Mouse (Mus musculus) testis, adult 2 months (tissue): ENCODE measurements around the gene Ubr2. TPM values are rescaled to one million over a fixed set of nuclear protein-coding genes. Genes with fewer than 3 reads are reported as not detected.

Experiments used
- H3K27ac ChIP-seq: fragments of 200-500 bp; 2 replicates; pipeline ENCODE4 v1.5.1; 2012; ENCODE audit warnings: low read depth, low read length; ENCODE audit not compliant: control insufficient read depth, insufficient read depth
- H3K27me3 ChIP-seq: fragments of 200-500 bp; 2 replicates; pipeline ENCODE4 v1.6.1; 2012; ENCODE audit warnings: mild to moderate bottlenecking, low read length, moderate library complexity; ENCODE audit not compliant: control insufficient read depth, insufficient read depth
- H3K36me3 ChIP-seq: fragments of 200-500 bp; 2 replicates; pipeline ENCODE4 v1.6.1; 2012; ENCODE audit warnings: mild to moderate bottlenecking, low read length; ENCODE audit not compliant: control insufficient read depth, insufficient read depth
- H3K4me1 ChIP-seq: fragments of 200-500 bp; 2 replicates; pipeline ENCODE4 v1.6.1; 2012; ENCODE audit warnings: low read length; ENCODE audit not compliant: control insufficient read depth, insufficient read depth
- H3K4me3 ChIP-seq: fragments of 200-500 bp; 2 replicates; pipeline ENCODE4 v1.5.1; 2012; ENCODE audit warnings: low read depth, mild to moderate bottlenecking, low read length, moderate library complexity, mixed read lengths; ENCODE audit not compliant: control insufficient read depth
- CTCF ChIP-seq: fragments of 200-500 bp; IDR thresholded peaks from 2 replicates; pipeline ENCODE4 v1.5.1; 2012; ENCODE audit warnings: low read depth, mild to moderate bottlenecking, inconsistent platforms, low read length, moderate library complexity; ENCODE audit not compliant: control insufficient read depth, insufficient read depth, insufficient replicate concordance
- POLR2A ChIP-seq: fragments of 200-500 bp; IDR thresholded peaks from 2 replicates; pipeline ENCODE4 v1.6.1; 2012; ENCODE audit warnings: low read depth, mild to moderate bottlenecking, inconsistent platforms, low read length, moderate library complexity; ENCODE audit not compliant: control insufficient read depth
- polyA plus RNA-seq: library from polyadenylated mRNA; depleted of rRNA; stranded (reverse); fragments of >200 nt; gene quantifications from 2 replicates; pipeline ENCODE4 v1.2.3, GENCODE M21; 2012

Gene Ubr2
- polyA plus RNA-seq, 1 experiment: 10.2 TPM

GRCm38 (mm10) chr17:46980050-46980449 lies 30.3 kb downstream of the Ubr2 start:
- Histone ChIP-seq H3K27ac (no peak overlapping the region), H3K4me3 (no peak overlapping the region), H3K4me1 (no peaks in the 10 kb centered on the region), H3K36me3 (peaks cover 1% of the 10 kb centered on the region; the same call in 1 of the 2 replicates), H3K27me3 (no peaks in the 10 kb centered on the region)
- TF ChIP-seq POLR2A: no peak
- no peak for TF ChIP-seq CTCF

GRCm38 (mm10) chr17:46975183-46975582 lies 35.2 kb downstream of the Ubr2 start:
- Histone ChIP-seq H3K4me3 (no peak overlapping the region), H3K4me1 (no peaks in the 10 kb centered on the region), H3K27me3 (no peaks in the 10 kb centered on the region), H3K36me3 (peaks cover 1% of the 10 kb centered on the region), H3K27ac (no peak overlapping the region)
- TF ChIP-seq POLR2A (no peak), CTCF (peak; percentile 55; the same call in 1 of the 2 replicates)

GRCm38 (mm10) chr17:46972603-46973002 lies 37.8 kb downstream of the Ubr2 start:
- Histone ChIP-seq H3K4me1 (no peaks in the 10 kb centered on the region), H3K4me3 (no peak overlapping the region), H3K27me3 (no peaks in the 10 kb centered on the region), H3K36me3 (peaks cover 1% of the 10 kb centered on the region), H3K27ac (no peak overlapping the region)
- TF ChIP-seq POLR2A (no peak), CTCF (no peak)

- Histone ChIP-seq H3K27ac (no peak overlapping the region), H3K27me3 (no peaks in the 10 kb centered on the region), H3K4me3 (no peak overlapping the region), H3K36me3 (no peaks in the 10 kb centered on the region; the same call in 1 of the 2 replicates), H3K4me1 (no peaks in the 10 kb centered on the region)
- no peak for TF ChIP-seq POLR2A
- TF ChIP-seq CTCF: no peak
Observed at GRCm38 (mm10) chr17:46966892-46967291, 43.5 kb downstream of the Ubr2 start.

GRCm38 (mm10) chr17:46963186-46963585 lies 47.2 kb downstream of the Ubr2 start:
- H3K4me3 ChIP-seq: no peak overlapping the region
- no peak for TF ChIP-seq CTCF
- TF ChIP-seq POLR2A: no peak
- H3K27ac ChIP-seq: no peak overlapping the region
- H3K36me3 ChIP-seq: no peaks in the 10 kb centered on the region; the same call in 1 of the 2 replicates
- H3K27me3 ChIP-seq: no peaks in the 10 kb centered on the region
- no peaks in the 10 kb centered on the region for H3K4me1 ChIP-seq

GRCm38 (mm10) chr17:46962153-46962552 lies 48.2 kb downstream of the Ubr2 start:
- Histone ChIP-seq H3K4me1 (no peaks in the 10 kb centered on the region), H3K27ac (no peak overlapping the region), H3K27me3 (no peaks in the 10 kb centered on the region), H3K4me3 (no peak overlapping the region), H3K36me3 (peaks cover 2% of the 10 kb centered on the region; the same call in 1 of the 2 replicates)
- no peak for TF ChIP-seq CTCF
- no peak for TF ChIP-seq POLR2A

- Histone ChIP-seq H3K36me3 (peaks cover 2% of the 10 kb centered on the region; the same call in 1 of the 2 replicates), H3K27ac (no peak overlapping the region), H3K4me3 (no peak overlapping the region), H3K27me3 (no peaks in the 10 kb centered on the region), H3K4me1 (no peaks in the 10 kb centered on the region)
- TF ChIP-seq POLR2A: no peak
- no peak for TF ChIP-seq CTCF
Observed at GRCm38 (mm10) chr17:46960216-46960615, 50.1 kb downstream of the Ubr2 start.

- no peak overlapping the region for H3K4me3 ChIP-seq
- no peak overlapping the region for H3K27ac ChIP-seq
- H3K27me3 ChIP-seq: no peaks in the 10 kb centered on the region
- TF ChIP-seq CTCF (no peak), POLR2A (no peak)
- H3K4me1 ChIP-seq: no peaks in the 10 kb centered on the region
- peaks cover 2% of the 10 kb centered on the region; the same call in 1 of the 2 replicates for H3K36me3 ChIP-seq
Observed at GRCm38 (mm10) chr17:46958045-46958444, 52.3 kb downstream of the Ubr2 start.
